Mouse (Mus musculus): ENCODE data around the gene Slc12a3. TPM values are rescaled to one million over a fixed set of nuclear protein-coding genes. Genes with fewer than 3 reads are reported as not detected.

The Slc12a3 gene
- polyA plus RNA-seq, 1 experiment, result 1.4 TPM

DNA sequence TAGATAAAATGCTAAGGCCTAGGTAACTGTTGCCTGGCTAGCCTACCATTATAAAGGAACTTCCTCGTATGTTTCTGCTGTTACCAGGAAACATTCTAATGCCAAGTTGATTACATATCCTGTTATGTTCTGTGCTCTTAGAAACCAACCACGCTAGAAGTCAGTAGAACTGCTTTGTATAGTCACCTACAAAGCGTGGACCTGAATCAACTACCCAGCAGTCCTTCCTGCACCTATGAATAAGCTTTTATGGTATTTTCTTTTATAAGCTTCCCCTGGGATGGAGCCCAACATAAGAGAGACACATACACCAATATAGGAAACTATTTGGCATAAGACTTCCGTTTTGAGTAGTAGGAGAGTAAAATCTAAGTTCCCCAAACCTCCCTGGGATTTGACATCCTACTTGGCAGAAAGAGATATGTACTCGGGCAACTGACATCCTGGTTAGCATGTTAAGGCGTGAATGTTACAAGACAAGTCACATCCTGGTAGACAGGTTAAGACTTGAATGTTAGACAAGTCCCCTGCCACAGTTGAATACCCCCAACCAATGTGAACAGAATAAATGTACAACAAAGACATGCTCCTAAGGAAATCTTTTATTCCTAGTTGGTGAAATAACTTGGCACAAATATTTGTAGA lies 44.1 kb downstream of the Slc12a3 start:
- Histone ChIP-seq H3K36me3 (ENCODE audit: control insufficient read depth, insufficient read depth, low read length) (no peaks in the 10 kb centered on the region), H3K4me3 (ENCODE audit: control insufficient read depth, low read depth, low read length) (no peak overlapping the region), H3K27me3 (ENCODE audit: control insufficient read depth, insufficient read depth, low read length) (no peaks in the 10 kb centered on the region), H3K4me1 (ENCODE audit: control insufficient read depth, insufficient read depth, low read length) (peaks cover 6% of the 10 kb centered on the region), H3K27ac (ENCODE audit: control insufficient read depth, insufficient read depth, low read depth, low read length) (no peak overlapping the region)
- no peak for TF ChIP-seq CTCF (IDR thresholded peaks at IDR 0.05; ENCODE audit: control insufficient read depth, insufficient read depth, insufficient replicate concordance, low read depth, low read length)
- no peak for TF ChIP-seq POLR2A (IDR thresholded peaks at IDR 0.05; ENCODE audit: control insufficient read depth, low read depth, low read length)

DNA sequence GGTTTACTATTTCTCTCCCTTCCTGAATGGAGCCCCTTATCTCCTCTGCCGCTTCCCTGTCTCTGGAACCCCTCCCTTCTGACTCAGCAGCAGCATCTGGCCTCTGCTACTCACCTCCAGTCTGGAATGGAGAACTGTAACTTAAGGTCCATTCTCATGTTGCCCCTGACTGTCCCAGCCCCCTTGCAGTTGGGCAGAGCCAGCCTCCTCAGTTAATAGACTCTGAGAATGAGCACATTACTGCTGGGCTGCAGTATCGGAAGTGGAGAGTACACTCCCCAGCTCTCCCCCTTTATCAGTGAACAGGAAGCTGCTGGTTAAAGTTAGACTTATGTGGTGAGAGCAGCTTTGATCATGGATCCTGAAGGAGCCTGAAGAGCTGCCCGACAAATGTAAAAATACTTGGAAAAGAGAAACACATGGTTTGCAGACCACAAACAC lies 46.6 kb downstream of the Slc12a3 start:
- H3K27ac ChIP-seq (ENCODE audit: control insufficient read depth, insufficient read depth, low read depth, low read length), result no peak overlapping the region
- H3K4me1 ChIP-seq (ENCODE audit: control insufficient read depth, insufficient read depth, low read length), result peaks cover 8% of the 10 kb centered on the region
- no peak overlapping the region for H3K4me3 ChIP-seq (ENCODE audit: control insufficient read depth, low read depth, low read length)
- H3K36me3 ChIP-seq (ENCODE audit: control insufficient read depth, insufficient read depth, low read length), result no peaks in the 10 kb centered on the region
- TF ChIP-seq POLR2A (IDR thresholded peaks at IDR 0.05; ENCODE audit: control insufficient read depth, low read depth, low read length) (no peak), CTCF (IDR thresholded peaks at IDR 0.05; ENCODE audit: control insufficient read depth, insufficient read depth, insufficient replicate concordance, low read depth, low read length) (no peak)
- H3K27me3 ChIP-seq (ENCODE audit: control insufficient read depth, insufficient read depth, low read length), result no peaks in the 10 kb centered on the region

DNA sequence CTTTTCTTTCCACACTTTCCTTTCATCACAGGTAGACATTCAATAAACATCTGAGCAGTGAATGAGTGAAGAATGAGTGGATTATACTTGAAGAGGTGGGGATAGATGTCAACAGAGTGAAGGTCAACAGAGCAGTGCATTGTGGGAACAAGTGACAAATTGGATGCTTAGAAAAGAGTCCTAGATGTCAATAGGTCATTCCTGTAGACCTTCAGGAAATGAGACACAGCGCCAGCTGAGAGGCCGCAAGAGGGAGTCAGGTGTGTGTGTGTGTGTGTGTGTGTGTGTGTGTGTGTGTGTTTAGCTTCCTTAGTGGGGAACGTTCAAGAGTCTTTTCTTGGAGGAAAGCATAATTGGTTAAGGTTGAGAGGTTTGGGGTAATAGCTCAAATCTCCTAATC lies 47.2 kb downstream of the Slc12a3 start:
- Histone ChIP-seq H3K36me3 (ENCODE audit: control insufficient read depth, insufficient read depth, low read length) (no peaks in the 10 kb centered on the region), H3K27ac (ENCODE audit: control insufficient read depth, insufficient read depth, low read depth, low read length) (no peak overlapping the region), H3K27me3 (ENCODE audit: control insufficient read depth, insufficient read depth, low read length) (no peaks in the 10 kb centered on the region), H3K4me1 (ENCODE audit: control insufficient read depth, insufficient read depth, low read length) (peaks cover 8% of the 10 kb centered on the region), H3K4me3 (ENCODE audit: control insufficient read depth, low read depth, low read length) (no peak overlapping the region)
- TF ChIP-seq CTCF (IDR thresholded peaks at IDR 0.05; ENCODE audit: control insufficient read depth, insufficient read depth, insufficient replicate concordance, low read depth, low read length) (no peak), POLR2A (IDR thresholded peaks at IDR 0.05; ENCODE audit: control insufficient read depth, low read depth, low read length) (no peak)

GRCm38 (mm10) chr8:94376580-94376979 lies 47.6 kb downstream of the Slc12a3 start:
- Histone ChIP-seq H3K36me3 (ENCODE audit: control insufficient read depth, insufficient read depth, low read length) (no peaks in the 10 kb centered on the region), H3K27ac (ENCODE audit: control insufficient read depth, insufficient read depth, low read depth, low read length) (no peak overlapping the region), H3K27me3 (ENCODE audit: control insufficient read depth, insufficient read depth, low read length) (no peaks in the 10 kb centered on the region), H3K4me3 (ENCODE audit: control insufficient read depth, low read depth, low read length) (no peak overlapping the region), H3K4me1 (ENCODE audit: control insufficient read depth, insufficient read depth, low read length) (peaks cover 8% of the 10 kb centered on the region)
- no peak for TF ChIP-seq POLR2A (IDR thresholded peaks at IDR 0.05; ENCODE audit: control insufficient read depth, low read depth, low read length)
- no peak for TF ChIP-seq CTCF (IDR thresholded peaks at IDR 0.05; ENCODE audit: control insufficient read depth, insufficient read depth, insufficient replicate concordance, low read depth, low read length)

DNA sequence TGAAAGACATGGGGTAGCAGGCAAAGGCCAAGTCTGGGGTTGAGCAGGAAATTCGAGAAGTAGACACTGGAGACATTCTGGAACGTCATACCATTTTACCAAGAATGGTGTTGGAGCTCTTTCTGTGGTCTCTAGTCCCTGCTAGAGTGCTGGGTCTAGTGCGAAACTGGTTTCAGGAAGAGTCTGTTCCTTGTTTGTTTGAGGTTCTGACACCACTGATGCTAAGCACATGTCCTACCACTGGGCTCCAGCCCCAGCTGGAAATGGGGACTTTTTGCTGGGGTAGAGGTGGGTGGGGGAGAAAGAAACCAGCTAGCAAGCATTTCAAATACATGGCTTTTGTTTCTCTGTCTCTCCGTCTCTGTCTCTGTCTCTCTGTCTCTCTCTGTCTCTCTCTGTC lies 48.0 kb downstream of the Slc12a3 start:
- Histone ChIP-seq H3K4me3 (ENCODE audit: control insufficient read depth, low read depth, low read length) (no peak overlapping the region), H3K27me3 (ENCODE audit: control insufficient read depth, insufficient read depth, low read length) (no peaks in the 10 kb centered on the region), H3K27ac (ENCODE audit: control insufficient read depth, insufficient read depth, low read depth, low read length) (no peak overlapping the region), H3K4me1 (ENCODE audit: control insufficient read depth, insufficient read depth, low read length) (peaks cover 8% of the 10 kb centered on the region), H3K36me3 (ENCODE audit: control insufficient read depth, insufficient read depth, low read length) (no peaks in the 10 kb centered on the region)
- TF ChIP-seq CTCF (IDR thresholded peaks at IDR 0.05; ENCODE audit: control insufficient read depth, insufficient read depth, insufficient replicate concordance, low read depth, low read length) (no peak), POLR2A (IDR thresholded peaks at IDR 0.05; ENCODE audit: control insufficient read depth, low read depth, low read length) (no peak)

DNA sequence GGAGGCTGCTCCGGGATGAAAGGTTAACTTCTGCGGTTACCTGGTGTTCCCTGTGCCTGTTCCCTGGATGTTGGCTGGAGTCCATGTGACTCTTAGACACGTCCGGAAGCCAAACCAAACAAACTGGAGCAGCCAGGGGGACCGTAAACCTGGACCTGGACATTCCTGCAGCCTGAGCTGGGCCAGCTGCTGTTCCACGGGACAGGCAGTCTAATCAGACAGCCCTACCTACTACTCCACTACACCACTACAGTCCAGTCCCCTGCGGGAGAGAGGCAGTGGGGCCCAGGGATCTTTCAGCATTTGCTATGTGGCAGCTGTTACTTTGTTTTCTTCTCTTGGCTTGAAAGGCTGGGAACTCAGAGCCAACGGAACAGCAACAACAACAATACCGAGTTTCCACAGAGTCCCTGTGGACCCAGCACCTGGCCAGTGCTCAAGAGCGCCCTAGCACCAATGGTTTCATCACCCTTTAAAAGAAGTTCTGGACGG lies 48.8 kb downstream of the Slc12a3 start:
- Histone ChIP-seq H3K36me3 (ENCODE audit: control insufficient read depth, insufficient read depth, low read length) (no peaks in the 10 kb centered on the region), H3K27me3 (ENCODE audit: control insufficient read depth, insufficient read depth, low read length) (no peaks in the 10 kb centered on the region), H3K27ac (ENCODE audit: control insufficient read depth, insufficient read depth, low read depth, low read length) (peak overlapping the region; percentile 0), H3K4me1 (ENCODE audit: control insufficient read depth, insufficient read depth, low read length) (peaks cover 8% of the 10 kb centered on the region), H3K4me3 (ENCODE audit: control insufficient read depth, low read depth, low read length) (no peak overlapping the region)
- no peak for TF ChIP-seq CTCF (IDR thresholded peaks at IDR 0.05; ENCODE audit: control insufficient read depth, insufficient read depth, insufficient replicate concordance, low read depth, low read length)
- no peak for TF ChIP-seq POLR2A (IDR thresholded peaks at IDR 0.05; ENCODE audit: control insufficient read depth, low read depth, low read length)

GRCm38 (mm10) chr8:94378763-94379415 lies 49.9 kb downstream of the Slc12a3 start:
- peaks cover 8% of the 10 kb centered on the region for H3K4me1 ChIP-seq (ENCODE audit: control insufficient read depth, insufficient read depth, low read length)
- H3K36me3 ChIP-seq (ENCODE audit: control insufficient read depth, insufficient read depth, low read length), result no peaks in the 10 kb centered on the region
- TF ChIP-seq CTCF (IDR thresholded peaks at IDR 0.05; ENCODE audit: control insufficient read depth, insufficient read depth, insufficient replicate concordance, low read depth, low read length) (no peak), POLR2A (IDR thresholded peaks at IDR 0.05; ENCODE audit: control insufficient read depth, low read depth, low read length) (no peak)
- no peaks in the 10 kb centered on the region for H3K27me3 ChIP-seq (ENCODE audit: control insufficient read depth, insufficient read depth, low read length)
- no peak overlapping the region for H3K4me3 ChIP-seq (ENCODE audit: control insufficient read depth, low read depth, low read length)
- H3K27ac ChIP-seq (ENCODE audit: control insufficient read depth, insufficient read depth, low read depth, low read length), result peak overlapping the region; percentile 41; the same call in 1 of the 2 replicates

Measured in testis, adult 2 months (tissue).